Mouse (Mus musculus) skeletal muscle tissue, adult 2 months (tissue): ENCODE data around the gene Cdkl2.

ENCODE experiments used
- DNase-seq: peaks from one replicate; pipeline ENCODE4 v3.0.0-alpha.2; 2012; ENCODE audit warnings: low read depth, low spot score

Gene Cdkl2

GRCm38 (mm10) chr5:92043783-92044182, at the start of gene Cdkl2:
TSS of gene Cdkl2 (minus strand) at chr5:92043883.
- DNase-seq: no peak

GRCm38 (mm10) chr5:92087469-92087868, 43.8 kb upstream of the Cdkl2 start:
- DNase-seq: no peak

DNA sequence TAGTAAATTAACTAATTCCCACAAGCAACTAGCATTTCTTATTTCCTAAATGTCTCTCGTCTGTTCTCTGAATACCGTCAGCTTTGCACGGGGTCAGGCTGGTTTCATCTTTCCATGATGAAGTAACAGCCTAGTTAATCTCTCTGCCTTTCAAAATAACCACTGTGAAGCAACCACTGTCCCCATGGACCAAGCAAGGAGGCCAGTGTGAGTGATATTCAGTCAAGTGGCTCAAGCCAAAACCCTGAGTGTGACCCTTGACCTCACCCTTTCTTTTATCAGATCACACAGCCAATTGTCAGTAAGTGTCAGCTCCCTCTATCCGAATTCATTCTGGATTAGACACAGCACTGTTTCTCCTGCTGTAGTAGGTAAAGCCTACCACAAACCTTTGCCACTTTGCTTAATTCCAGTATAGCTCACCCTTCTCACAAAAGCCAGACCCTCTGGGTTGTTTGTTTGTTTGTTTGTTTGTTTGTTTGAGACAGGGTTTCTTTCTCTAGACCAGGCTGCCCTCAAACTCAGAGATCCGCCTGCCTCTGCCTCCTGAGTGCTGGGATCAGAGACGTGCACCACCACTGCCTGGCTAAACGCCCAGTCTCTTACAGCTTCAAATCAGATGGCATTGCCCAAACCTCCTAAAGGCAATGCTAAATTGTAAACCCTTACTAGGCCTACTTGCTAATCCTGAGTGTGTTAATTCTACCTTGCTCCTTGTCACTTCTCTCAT, 42.3 kb upstream of the Cdkl2 start:
- DNase-seq: peak; percentile 37

DNA sequence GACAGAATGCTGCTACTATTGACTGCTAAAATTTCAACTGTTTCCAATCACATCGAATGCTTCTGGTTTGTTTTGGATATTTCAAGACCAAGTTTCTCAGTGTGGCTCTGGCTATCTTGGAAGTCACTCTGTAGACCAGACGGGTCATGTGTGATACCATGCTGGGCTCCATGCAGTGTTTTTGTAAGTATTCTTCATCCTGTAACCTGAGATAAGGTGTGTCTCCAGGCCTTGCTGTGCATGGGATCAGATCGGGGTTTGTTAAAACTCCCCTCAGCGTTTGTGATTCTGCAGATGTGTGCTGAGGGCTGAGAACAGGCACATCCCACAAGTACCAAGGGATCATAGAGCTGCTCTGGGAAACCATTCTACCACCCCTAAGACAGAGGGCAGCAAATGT, 41.6 kb upstream of the Cdkl2 start:
- no peak for DNase-seq

DNA sequence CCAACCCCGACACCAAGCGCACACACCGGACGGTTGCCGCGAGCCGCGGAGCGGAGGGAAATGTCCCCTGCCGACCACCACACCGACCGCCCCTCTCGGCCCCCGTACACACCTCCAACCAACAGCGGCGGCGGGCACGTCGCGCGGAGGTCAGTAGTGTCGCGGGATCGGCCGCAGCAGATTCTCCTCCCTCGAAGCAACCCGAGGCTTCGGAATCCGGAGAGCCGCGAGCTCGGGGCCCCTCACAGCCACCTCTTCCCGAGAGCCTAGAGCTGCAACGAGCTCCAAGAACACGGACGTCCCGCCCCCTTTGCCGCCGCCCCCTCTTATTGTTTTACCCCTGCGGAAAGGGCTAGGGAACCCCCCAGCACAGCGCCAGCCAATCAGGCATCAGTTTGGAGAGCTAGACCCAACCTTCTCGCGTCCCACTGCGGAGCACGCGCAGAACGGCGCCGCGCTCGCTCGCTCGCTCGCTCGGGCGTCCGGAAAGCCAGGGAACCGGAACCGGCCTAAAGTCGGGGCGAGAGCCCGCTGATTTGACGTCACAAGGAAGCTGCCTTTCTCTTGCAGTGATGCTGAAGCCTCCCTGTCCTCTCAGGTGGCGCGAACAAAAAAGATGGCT, 39.8 kb upstream of the Cdkl2 start, which contains the start of gene G3bp2:
G3bp2 (minus strand) TSS at position 303 of the 622 bp plus-strand sequence.
- peak; percentile 98 for DNase-seq

- peak; percentile 40 for DNase-seq
Observed at GRCm38 (mm10) chr5:92082821-92083401, 39.2 kb upstream of the Cdkl2 start.

GRCm38 (mm10) chr5:92081326-92081725, 37.6 kb upstream of the Cdkl2 start:
- no peak for DNase-seq

- no peak for DNase-seq
Observed at GRCm38 (mm10) chr5:92080400-92080799, 36.7 kb upstream of the Cdkl2 start.

- DNase-seq: no peak
Observed at GRCm38 (mm10) chr5:92079304-92079703, 35.6 kb upstream of the Cdkl2 start.

GRCm38 (mm10) chr5:92078751-92079150, 35.1 kb upstream of the Cdkl2 start:
- no peak for DNase-seq

- no peak for DNase-seq
Observed at GRCm38 (mm10) chr5:92076273-92076672, 32.6 kb upstream of the Cdkl2 start.

- DNase-seq: no peak
Observed at GRCm38 (mm10) chr5:92074061-92074460, 30.4 kb upstream of the Cdkl2 start.

GRCm38 (mm10) chr5:92063192-92063591, 19.5 kb upstream of the Cdkl2 start:
- DNase-seq: no peak

- no peak for DNase-seq
Observed at GRCm38 (mm10) chr5:92052866-92053265, 9.2 kb upstream of the Cdkl2 start.

DNA sequence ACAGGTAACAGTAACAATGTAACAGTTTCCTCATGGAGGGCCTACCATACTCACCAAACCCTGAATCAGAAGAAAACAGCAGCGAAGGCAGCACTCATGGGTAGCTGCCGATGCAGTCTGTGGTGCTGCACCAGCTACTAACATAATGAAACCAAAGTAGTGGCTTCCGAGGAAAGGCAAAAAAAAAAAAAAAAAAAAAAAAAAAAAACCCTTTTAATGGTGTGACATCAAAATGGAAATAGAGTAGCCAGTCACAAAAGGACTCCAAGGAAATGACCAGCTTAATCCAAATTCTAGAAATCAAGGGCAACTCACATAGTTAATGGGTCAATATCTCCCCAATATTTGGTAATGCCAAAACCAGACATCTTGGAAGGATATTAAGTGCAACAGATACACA, 6.7 kb upstream of the Cdkl2 start:
- no peak for DNase-seq

- peak; percentile 88 for DNase-seq
Observed at GRCm38 (mm10) chr5:92042377-92043348, 1.0 kb downstream of the Cdkl2 start.

DNA sequence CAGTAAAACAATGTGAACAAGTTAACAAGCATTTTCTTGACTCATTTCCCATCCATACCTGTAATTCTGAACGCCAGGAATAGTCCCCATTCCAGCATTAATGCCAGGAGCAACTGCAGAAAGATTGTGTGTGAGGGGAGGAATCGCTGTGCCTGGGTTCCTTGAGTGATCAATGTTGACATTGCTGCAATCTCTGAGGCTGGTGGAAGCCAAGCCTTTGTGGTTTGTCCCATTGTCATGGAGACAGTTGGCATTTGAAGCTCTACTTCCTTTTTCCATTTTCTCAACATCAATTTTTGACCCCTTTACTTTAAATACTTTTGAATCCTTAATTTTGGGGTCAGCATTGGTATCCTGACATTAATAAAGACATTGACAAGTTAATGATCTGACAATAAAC, 23.7 kb downstream of the Cdkl2 start:
- no peak for DNase-seq

- DNase-seq: no peak
Observed at GRCm38 (mm10) chr5:92011756-92012155, 31.9 kb downstream of the Cdkl2 start.

DNA sequence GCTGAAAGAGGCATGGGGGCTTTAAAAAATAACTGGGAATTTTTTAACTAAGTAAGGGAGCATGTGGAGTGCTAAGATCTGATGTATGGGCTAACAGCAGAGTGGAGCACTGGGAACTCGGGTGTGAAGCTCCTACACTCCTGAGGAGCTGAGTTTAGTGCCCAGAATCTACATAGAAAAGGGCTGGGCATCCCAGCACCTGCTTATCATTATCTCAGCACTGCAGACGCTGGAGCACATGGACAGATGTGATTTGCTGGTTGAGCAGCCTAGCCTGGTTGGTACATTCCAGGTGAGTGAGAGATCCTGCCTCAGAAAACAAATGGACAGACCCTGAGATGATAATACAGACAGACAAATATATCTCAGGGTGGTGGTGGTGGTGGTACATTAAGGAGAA, 33.9 kb downstream of the Cdkl2 start:
- DNase-seq: no peak

- no peak for DNase-seq
Observed at GRCm38 (mm10) chr5:92003011-92003410, 40.7 kb downstream of the Cdkl2 start.

DNA sequence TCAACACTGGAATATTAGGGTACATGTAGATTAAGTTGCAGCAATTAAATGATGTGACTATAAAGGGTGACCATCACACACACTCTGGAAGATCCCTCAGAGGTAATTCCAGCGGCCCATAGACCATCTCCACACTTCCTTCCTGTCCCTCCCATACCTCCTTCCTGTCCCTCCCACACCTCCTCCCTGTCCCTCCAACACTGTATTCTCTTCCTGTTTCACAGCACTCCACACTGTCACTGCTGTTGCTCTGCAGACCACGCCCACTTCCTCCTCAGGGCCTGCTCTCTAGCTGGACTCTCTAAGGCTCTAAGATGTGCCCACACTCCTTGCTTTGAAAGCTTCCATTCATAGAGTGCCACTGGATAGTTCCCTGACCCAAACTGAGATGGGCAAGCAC, 42.9 kb downstream of the Cdkl2 start:
- DNase-seq: no peak

DNA sequence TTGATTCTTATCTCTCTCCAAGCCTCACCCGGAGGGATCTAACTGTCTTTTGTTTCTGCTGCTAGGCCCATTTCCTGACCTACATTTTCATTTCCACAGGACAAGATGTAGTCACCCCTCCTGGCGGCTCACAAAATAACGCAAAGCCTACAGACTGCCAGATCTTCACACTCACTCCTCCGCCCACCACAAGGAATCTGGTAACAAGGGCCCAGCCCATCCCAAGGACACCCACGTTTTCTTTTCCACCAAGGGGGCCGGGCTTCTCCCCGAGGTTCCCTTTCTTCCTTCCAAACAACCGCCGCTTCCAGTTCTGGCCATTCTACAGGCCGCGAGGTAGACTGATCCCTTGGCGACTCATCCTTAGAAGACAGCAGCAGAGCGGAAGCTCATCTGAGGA, 49.1 kb downstream of the Cdkl2 start:
- no peak for DNase-seq
